Mouse (Mus musculus): ENCODE data around the gene Kif2a. TPM values are rescaled to one million over a fixed set of nuclear protein-coding genes. Genes with fewer than 3 reads are reported as not detected.
A peak's percentile ranks its signal among the peaks of the same experiment; 100 is the strongest.
"Not testable (repeated sequence)": the region's sequence is repeated elsewhere in the genome, so short reads cannot be mapped to it uniquely, and the experiment has no call there.

The Kif2a gene
- polyA plus RNA-seq, 2 experiments: 20.1 to 25.4 TPM

DNA sequence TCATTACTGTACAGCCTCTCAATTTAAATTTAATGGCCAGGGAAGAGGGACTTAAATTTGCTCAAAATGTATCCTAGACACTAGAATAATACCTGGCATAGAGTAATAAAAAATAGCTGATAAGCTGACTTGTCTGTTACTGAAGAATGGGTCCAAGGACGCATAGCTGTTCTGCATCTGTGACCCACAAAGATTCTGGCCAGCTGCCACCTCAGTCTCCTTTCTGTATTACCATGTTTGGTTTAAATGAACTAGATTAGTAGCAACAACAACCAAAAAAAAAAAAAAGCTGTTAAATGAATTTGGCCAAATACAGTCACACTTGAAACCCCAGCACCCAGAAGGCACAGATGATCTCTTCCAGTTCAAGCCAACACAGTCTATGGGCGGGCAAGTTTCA, 92.7 kb downstream of the Kif2a start:
- Histone ChIP-seq H3K9me3 (ENCODE audit: control insufficient read depth, low read length) (peaks cover 7% of the 10 kb centered on the region; the same call in 1 of the 2 replicates), H3K27ac (replicated peaks; ENCODE audit: low read depth, low read length) (no peak overlapping the region), H3K36me3 (ENCODE audit: control insufficient read depth, insufficient read depth, low read length) (peaks cover 12% of the 10 kb centered on the region), H3K9ac (ENCODE audit: low read depth, low read length, severe bottlenecking) (no peak overlapping the region), H3K4me1 (ENCODE audit: control insufficient read depth, insufficient read depth, low read length) (no peaks in the 10 kb centered on the region), H3K4me3 (replicated peaks; ENCODE audit: low read length) (no peak overlapping the region), H3K27me3 (ENCODE audit: control insufficient read depth, insufficient read depth, low read length) (no peaks in the 10 kb centered on the region), H3K4me2 (replicated peaks; ENCODE audit: low read depth, low read length, severe bottlenecking) (no peak overlapping the region)
- no peak for TF ChIP-seq POLR2A (IDR thresholded peaks at IDR 0.05; ENCODE audit: borderline replicate concordance, extremely low read depth, insufficient read depth, insufficient read length)
- no peak for DNase-seq (ENCODE audit: low spot score)
- ATAC-seq (ENCODE audit: low FRiP score, low read depth): no peak
- 89% methylated on average over 2 of the region's 2 CpGs for WGBS

DNA sequence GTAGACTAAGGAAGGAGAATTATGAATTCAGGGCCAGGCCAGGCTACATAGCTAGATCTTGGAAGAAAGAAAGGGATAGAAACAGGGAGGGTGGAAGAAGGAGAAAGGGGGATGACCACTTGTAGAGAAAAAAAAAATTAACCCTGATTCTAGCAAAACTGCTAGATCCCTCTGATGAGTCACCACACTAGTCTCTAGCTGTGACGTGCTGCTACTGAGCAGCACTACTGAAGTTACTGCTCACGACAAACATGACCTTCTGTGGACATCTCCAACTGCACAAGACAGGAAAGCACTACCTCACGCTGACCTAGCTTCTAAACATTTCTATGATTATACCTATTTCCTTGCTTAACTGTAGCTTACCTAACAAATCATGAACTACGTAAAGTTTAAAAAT, 93.6 kb downstream of the Kif2a start:
- DNase-seq (ENCODE audit: low spot score) (no peak), ATAC-seq (ENCODE audit: low FRiP score, low read depth) (no peak)
- H3K36me3 ChIP-seq (ENCODE audit: control insufficient read depth, insufficient read depth, low read length): peaks cover 14% of the 10 kb centered on the region
- no peak overlapping the region for H3K27ac ChIP-seq (replicated peaks; ENCODE audit: low read depth, low read length)
- no peaks in the 10 kb centered on the region for H3K27me3 ChIP-seq (ENCODE audit: control insufficient read depth, insufficient read depth, low read length)
- no peaks in the 10 kb centered on the region for H3K4me1 ChIP-seq (ENCODE audit: control insufficient read depth, insufficient read depth, low read length)
- peaks cover 7% of the 10 kb centered on the region; the same call in 1 of the 2 replicates for H3K9me3 ChIP-seq (ENCODE audit: control insufficient read depth, low read length)
- no peak overlapping the region for H3K4me3 ChIP-seq (replicated peaks; ENCODE audit: low read length)
- no peak overlapping the region for H3K4me2 ChIP-seq (replicated peaks; ENCODE audit: low read depth, low read length, severe bottlenecking)
- 94% methylated on average over 4 of the region's 4 CpGs for WGBS
- H3K9ac ChIP-seq (ENCODE audit: low read depth, low read length, severe bottlenecking): no peak overlapping the region
- no peak for TF ChIP-seq POLR2A (IDR thresholded peaks at IDR 0.05; ENCODE audit: borderline replicate concordance, extremely low read depth, insufficient read depth, insufficient read length)

DNA sequence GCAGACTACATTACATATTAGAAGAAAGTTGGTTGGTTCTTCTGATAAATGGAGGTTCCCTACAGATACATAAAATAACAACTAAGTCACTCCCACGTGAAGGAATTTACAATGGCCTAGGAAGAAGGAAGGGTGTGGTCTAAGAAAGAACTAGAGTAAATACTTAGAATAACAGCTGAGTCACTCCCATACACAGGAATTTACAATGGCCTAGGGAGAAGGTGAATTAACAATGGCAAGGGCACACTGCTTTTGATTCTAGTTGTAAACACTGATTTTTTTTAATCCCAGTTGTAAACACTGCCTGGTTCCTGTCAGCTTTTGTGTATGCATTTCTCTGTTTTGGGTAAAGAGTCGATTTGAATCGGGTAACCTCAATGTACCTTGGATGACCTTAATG, 96.0 kb downstream of the Kif2a start:
- H3K36me3 ChIP-seq (ENCODE audit: control insufficient read depth, insufficient read depth, low read length): peaks cover 21% of the 10 kb centered on the region
- not testable (repeated sequence) for ATAC-seq (ENCODE audit: low FRiP score, low read depth); H3K27me3 ChIP-seq (ENCODE audit: control insufficient read depth, insufficient read depth, low read length); H3K27ac ChIP-seq (replicated peaks; ENCODE audit: low read depth, low read length); H3K4me3 ChIP-seq (replicated peaks; ENCODE audit: low read length); H3K9ac ChIP-seq (ENCODE audit: low read depth, low read length, severe bottlenecking); H3K9me3 ChIP-seq (ENCODE audit: control insufficient read depth, low read length); H3K4me1 ChIP-seq (ENCODE audit: control insufficient read depth, insufficient read depth, low read length); DNase-seq (ENCODE audit: low spot score); H3K4me2 ChIP-seq (replicated peaks; ENCODE audit: low read depth, low read length, severe bottlenecking)
- WGBS: 90% methylated on average over 3 of the region's 3 CpGs

DNA sequence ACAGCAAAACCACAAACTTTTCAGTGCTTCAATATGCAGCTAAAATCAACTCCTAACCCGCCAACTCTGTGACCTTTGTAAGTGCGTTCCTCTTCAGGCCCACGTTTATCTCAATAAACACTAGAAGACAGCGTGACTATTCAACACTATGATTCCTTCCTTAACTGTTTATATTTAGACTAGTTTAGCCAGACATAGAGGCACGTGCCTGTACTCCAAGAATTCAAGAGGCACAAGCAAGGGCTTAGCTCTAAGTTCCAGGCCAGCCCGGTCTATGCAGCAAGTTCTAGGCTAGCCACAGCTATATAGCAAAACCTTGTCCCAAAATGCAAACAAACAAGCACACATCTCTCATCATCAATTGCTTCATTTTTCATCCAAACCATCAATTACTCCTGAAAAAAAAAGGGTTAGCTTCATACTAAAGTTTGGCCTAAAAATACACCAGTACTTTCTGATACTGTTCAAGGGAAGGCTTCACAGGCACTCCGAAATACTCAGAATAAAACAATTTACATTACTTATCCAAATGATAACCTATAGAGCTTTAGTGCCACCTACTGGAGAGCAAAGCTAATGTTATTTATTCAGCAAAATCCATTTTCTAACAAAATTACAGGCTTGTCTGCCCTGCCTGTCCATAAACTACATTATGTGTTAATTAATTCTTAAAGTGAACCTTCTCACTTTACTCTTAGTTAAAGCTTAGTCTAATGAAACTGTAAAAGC, 103.4 kb downstream of the Kif2a start:
- Histone ChIP-seq H3K36me3 (ENCODE audit: control insufficient read depth, insufficient read depth, low read length) (peaks cover 27% of the 10 kb centered on the region), H3K27ac (replicated peaks; ENCODE audit: low read depth, low read length) (no peak overlapping the region), H3K4me1 (ENCODE audit: control insufficient read depth, insufficient read depth, low read length) (no peaks in the 10 kb centered on the region), H3K4me3 (replicated peaks; ENCODE audit: low read length) (no peak overlapping the region), H3K9ac (ENCODE audit: low read depth, low read length, severe bottlenecking) (no peak overlapping the region), H3K9me3 (ENCODE audit: control insufficient read depth, low read length) (no peaks in the 10 kb centered on the region), H3K27me3 (ENCODE audit: control insufficient read depth, insufficient read depth, low read length) (no peaks in the 10 kb centered on the region), H3K4me2 (replicated peaks; ENCODE audit: low read depth, low read length, severe bottlenecking) (no peak overlapping the region)
- 89% methylated on average over 7 of the region's 7 CpGs for WGBS
- DNase-seq (ENCODE audit: low spot score) (peak; percentile 59), ATAC-seq (ENCODE audit: low FRiP score, low read depth) (no peak)
- TF ChIP-seq POLR2A (IDR thresholded peaks at IDR 0.05; ENCODE audit: borderline replicate concordance, extremely low read depth, insufficient read depth, insufficient read length): no peak

DNA sequence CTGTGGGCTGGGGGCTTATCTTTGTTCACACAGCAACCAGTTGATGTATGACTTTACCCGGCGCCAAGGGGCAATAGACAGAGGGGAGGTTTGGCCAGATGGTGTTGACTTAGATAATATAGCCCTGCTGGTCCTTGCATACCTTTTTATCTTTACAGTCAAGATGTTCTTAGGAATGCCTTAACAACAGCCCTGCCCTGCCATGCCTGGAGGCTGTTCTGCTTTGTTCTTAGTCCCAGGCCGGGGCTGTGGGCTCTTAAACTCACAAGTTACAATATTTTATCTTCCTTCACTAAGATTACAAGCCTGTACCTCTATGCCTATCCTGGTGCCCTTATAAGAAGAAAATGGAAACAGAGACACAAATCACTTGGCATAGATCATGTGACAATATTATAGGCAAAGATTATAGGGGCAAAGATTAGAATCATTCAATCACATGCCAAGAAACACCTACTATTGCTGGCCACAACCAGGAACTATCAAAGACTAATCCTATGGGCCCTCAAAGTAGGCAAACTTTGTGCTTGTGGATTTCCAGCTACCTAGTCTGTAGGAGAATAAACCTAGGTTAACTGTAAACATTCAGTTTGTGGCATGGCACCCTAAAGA, 108.7 kb downstream of the Kif2a start:
- DNase-seq (ENCODE audit: low spot score) (no peak), ATAC-seq (ENCODE audit: low FRiP score, low read depth) (no peak)
- H3K4me1 ChIP-seq (ENCODE audit: control insufficient read depth, insufficient read depth, low read length): no peaks in the 10 kb centered on the region
- no peaks in the 10 kb centered on the region for H3K9me3 ChIP-seq (ENCODE audit: control insufficient read depth, low read length)
- no peak overlapping the region for H3K4me2 ChIP-seq (replicated peaks; ENCODE audit: low read depth, low read length, severe bottlenecking)
- H3K27me3 ChIP-seq (ENCODE audit: control insufficient read depth, insufficient read depth, low read length): no peaks in the 10 kb centered on the region
- 45% methylated on average over 3 of the region's 3 CpGs for WGBS
- H3K27ac ChIP-seq (replicated peaks; ENCODE audit: low read depth, low read length): no peak overlapping the region
- H3K4me3 ChIP-seq (replicated peaks; ENCODE audit: low read length): no peak overlapping the region
- no peak for TF ChIP-seq POLR2A (IDR thresholded peaks at IDR 0.05; ENCODE audit: borderline replicate concordance, extremely low read depth, insufficient read depth, insufficient read length)
- H3K36me3 ChIP-seq (ENCODE audit: control insufficient read depth, insufficient read depth, low read length): peaks cover 22% of the 10 kb centered on the region
- H3K9ac ChIP-seq (ENCODE audit: low read depth, low read length, severe bottlenecking): no peak overlapping the region

Measured in limb, embryonic 14.5 days (tissue).